Mouse (Mus musculus): Measurements from ENCODE around the gene Ankrd31. TPM values are rescaled to one million over a fixed set of nuclear protein-coding genes. Genes with fewer than 3 reads are reported as not detected.

Gene Ankrd31
- polyA plus RNA-seq, 1 experiment from 2014 or later: 0.04 TPM

DNA sequence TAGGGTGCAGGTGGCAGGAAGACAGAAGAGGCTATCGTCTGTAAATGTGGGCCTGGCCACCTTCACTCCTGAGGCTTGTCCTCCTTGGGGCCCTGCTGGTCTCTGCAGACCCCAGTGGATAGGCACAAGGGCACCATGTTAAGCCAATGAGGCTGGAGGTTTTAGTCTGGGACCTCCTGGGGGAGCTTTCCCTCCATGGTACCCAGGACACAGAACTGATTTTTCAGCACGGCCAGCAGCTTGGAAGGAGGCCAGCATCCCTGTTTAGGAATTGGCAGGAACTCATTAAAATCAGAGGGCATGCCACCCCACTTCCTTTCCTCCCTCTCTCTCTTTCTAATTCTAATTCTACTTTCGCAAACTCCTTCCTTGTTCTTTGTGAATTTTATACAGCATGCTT is 195.5 kb downstream of the Ankrd31 start:
- no peak overlapping the region for H3K27ac ChIP-seq (ENCODE audit: low read depth, low read length)
- no peak overlapping the region for H3K9ac ChIP-seq (ENCODE audit: low read depth, low read length)
- H3K9me3 ChIP-seq (ENCODE audit: control insufficient read depth): no peaks in the 10 kb centered on the region
- no peak for TF ChIP-seq CTCF (IDR thresholded peaks at IDR 0.05; ENCODE audit: low read depth)
- H3K36me3 ChIP-seq (ENCODE audit: control insufficient read depth, insufficient read depth): peaks cover 26% of the 10 kb centered on the region
- no peaks in the 10 kb centered on the region for H3K27me3 ChIP-seq (replicated peaks; ENCODE audit: control insufficient read depth, insufficient read depth, low read length)
- H3K4me3 ChIP-seq (ENCODE audit: low read depth, low read length): no peak overlapping the region
- ATAC-seq: no peak
- WGBS: 47% methylated on average over 3 of the region's 3 CpGs
- H3K4me2 ChIP-seq (replicated peaks; ENCODE audit: low read depth): no peak overlapping the region
- H3K4me1 ChIP-seq (replicated peaks; ENCODE audit: control insufficient read depth, insufficient read depth, low read length): no peaks in the 10 kb centered on the region

DNA sequence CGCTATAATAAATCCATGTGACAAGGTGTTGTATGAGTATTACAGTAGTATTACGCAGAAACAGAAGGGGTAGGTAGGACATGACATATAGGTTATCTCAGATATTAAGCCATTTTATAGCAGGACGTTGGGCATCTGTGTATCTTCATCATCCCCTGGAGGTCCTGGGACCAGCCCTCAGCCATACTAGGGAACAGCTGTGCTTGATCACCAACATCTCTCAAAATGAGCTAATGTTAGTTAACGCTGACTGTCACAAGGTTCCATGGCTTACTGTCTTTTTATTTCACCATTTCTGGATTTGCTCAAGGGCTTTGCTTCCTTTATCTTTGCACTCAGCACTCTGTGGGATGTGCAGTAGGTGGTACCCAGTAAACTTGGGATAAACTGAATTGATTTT is 197.7 kb downstream of the Ankrd31 start:
- no peak for TF ChIP-seq CTCF (IDR thresholded peaks at IDR 0.05; ENCODE audit: low read depth)
- Histone ChIP-seq H3K4me1 (replicated peaks; ENCODE audit: control insufficient read depth, insufficient read depth, low read length) (no peaks in the 10 kb centered on the region), H3K4me2 (replicated peaks; ENCODE audit: low read depth) (no peak overlapping the region), H3K4me3 (ENCODE audit: low read depth, low read length) (no peak overlapping the region), H3K27ac (ENCODE audit: low read depth, low read length) (no peak overlapping the region), H3K36me3 (ENCODE audit: control insufficient read depth, insufficient read depth) (peaks cover 33% of the 10 kb centered on the region), H3K9me3 (ENCODE audit: control insufficient read depth) (no peaks in the 10 kb centered on the region), H3K9ac (ENCODE audit: low read depth, low read length) (no peak overlapping the region), H3K27me3 (replicated peaks; ENCODE audit: control insufficient read depth, insufficient read depth, low read length) (no peaks in the 10 kb centered on the region)
- no peak for ATAC-seq
- WGBS: 84% methylated on average over 4 of the region's 4 CpGs

DNA sequence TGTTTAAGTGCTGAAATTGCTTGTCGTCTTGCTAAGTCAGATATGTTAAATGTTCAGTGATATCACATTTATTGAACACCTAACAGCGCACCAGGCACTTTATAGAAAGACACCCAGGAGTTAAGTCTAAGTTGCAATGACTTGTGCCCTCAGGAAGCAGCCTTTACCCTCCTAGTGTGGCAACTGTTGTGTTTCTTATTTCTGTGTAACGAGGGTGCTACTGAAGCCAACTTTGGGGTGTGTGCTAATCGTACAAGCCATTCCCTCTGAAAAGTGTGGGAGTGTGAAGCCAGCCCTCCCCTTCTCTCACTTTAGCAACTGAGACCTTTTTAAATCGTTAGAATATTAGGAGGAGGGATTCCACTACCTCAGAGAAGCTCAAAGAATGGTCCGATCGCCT is 199.7 kb downstream of the Ankrd31 start:
- H3K4me1 ChIP-seq (replicated peaks; ENCODE audit: control insufficient read depth, insufficient read depth, low read length): no peaks in the 10 kb centered on the region
- no peaks in the 10 kb centered on the region for H3K27me3 ChIP-seq (replicated peaks; ENCODE audit: control insufficient read depth, insufficient read depth, low read length)
- no peaks in the 10 kb centered on the region for H3K9me3 ChIP-seq (ENCODE audit: control insufficient read depth)
- no peak overlapping the region for H3K9ac ChIP-seq (ENCODE audit: low read depth, low read length)
- WGBS: 87% methylated on average over 7 of the region's 7 CpGs
- TF ChIP-seq CTCF (IDR thresholded peaks at IDR 0.05; ENCODE audit: low read depth): no peak
- no peak overlapping the region for H3K27ac ChIP-seq (ENCODE audit: low read depth, low read length)
- no peak overlapping the region for H3K4me3 ChIP-seq (ENCODE audit: low read depth, low read length)
- no peak for ATAC-seq
- no peak overlapping the region for H3K4me2 ChIP-seq (replicated peaks; ENCODE audit: low read depth)
- H3K36me3 ChIP-seq (ENCODE audit: control insufficient read depth, insufficient read depth): peaks cover 31% of the 10 kb centered on the region

DNA sequence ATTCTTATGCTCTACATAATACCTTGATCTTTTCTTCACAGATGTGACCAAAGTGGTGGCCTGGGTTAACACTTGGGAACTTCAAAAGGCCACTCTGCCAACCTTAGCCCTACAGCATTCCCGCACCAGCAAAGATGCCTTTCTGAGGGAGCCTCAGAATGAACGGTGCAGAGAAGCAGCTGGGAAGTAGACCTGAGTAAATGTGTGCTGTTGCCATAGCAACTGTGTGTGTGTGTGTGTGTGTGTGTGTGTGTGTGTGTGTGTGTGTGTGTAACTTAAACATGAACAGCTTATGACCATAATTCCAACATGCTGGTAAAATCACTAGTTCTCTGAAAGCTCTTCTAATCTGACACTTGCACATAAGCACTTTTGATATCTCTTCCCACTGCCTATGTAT is 203.8 kb downstream of the Ankrd31 start:
- H3K4me3 ChIP-seq (ENCODE audit: low read depth, low read length): no peak overlapping the region

DNA sequence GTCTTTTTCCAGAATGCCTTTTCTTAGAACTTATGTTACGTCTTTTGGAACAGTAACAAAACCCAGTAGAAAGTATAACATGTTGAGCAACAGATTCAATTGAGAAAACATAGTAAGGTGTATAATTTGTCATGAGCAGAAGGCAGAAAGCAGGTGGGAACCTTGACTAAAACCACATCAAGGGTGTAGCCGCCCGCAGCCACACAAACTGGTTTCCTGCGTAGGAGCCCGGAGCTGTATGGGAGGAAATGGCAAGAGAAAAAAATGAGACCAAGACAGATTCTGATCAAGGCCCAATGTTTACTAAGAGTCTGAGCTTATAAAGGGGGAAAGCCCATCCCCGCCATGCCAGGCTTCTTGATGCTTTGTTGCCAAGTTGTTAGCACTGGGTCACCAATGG is 208.4 kb downstream of the Ankrd31 start:
- H3K4me1 ChIP-seq (replicated peaks; ENCODE audit: control insufficient read depth, insufficient read depth, low read length): no peaks in the 10 kb centered on the region
- H3K36me3 ChIP-seq (ENCODE audit: control insufficient read depth, insufficient read depth): no peaks in the 10 kb centered on the region
- H3K9ac ChIP-seq (ENCODE audit: low read depth, low read length): no peak overlapping the region
- no peaks in the 10 kb centered on the region for H3K27me3 ChIP-seq (replicated peaks; ENCODE audit: control insufficient read depth, insufficient read depth, low read length)
- no peak overlapping the region for H3K4me2 ChIP-seq (replicated peaks; ENCODE audit: low read depth)
- TF ChIP-seq CTCF (IDR thresholded peaks at IDR 0.05; ENCODE audit: low read depth): no peak
- H3K27ac ChIP-seq (ENCODE audit: low read depth, low read length): no peak overlapping the region
- H3K9me3 ChIP-seq (ENCODE audit: control insufficient read depth): no peaks in the 10 kb centered on the region
- 79% methylated on average over 6 of the region's 6 CpGs for WGBS
- ATAC-seq: no peak
- H3K4me3 ChIP-seq (ENCODE audit: low read depth, low read length): no peak overlapping the region

More for the DNA sequence above, 203.8 kb downstream of the Ankrd31 start:
- no peak for TF ChIP-seq CTCF (IDR thresholded peaks at IDR 0.05; ENCODE audit: low read depth)
- H3K36me3 ChIP-seq (ENCODE audit: control insufficient read depth, insufficient read depth): peaks cover 18% of the 10 kb centered on the region
- H3K4me1 ChIP-seq (replicated peaks; ENCODE audit: control insufficient read depth, insufficient read depth, low read length): no peaks in the 10 kb centered on the region
- H3K27ac ChIP-seq (ENCODE audit: low read depth, low read length): no peak overlapping the region
- H3K4me2 ChIP-seq (replicated peaks; ENCODE audit: low read depth): no peak overlapping the region
- no peaks in the 10 kb centered on the region for H3K27me3 ChIP-seq (replicated peaks; ENCODE audit: control insufficient read depth, insufficient read depth, low read length)
- 36% methylated on average over 2 of the region's 2 CpGs for WGBS
- no peak; the same call in 1 of the 2 replicates for ATAC-seq
- H3K9me3 ChIP-seq (ENCODE audit: control insufficient read depth): no peaks in the 10 kb centered on the region
- no peak overlapping the region for H3K9ac ChIP-seq (ENCODE audit: low read depth, low read length)

Other genes starting within 250 kb of the Ankrd31 start
- gene Polk, start 205.7 kb upstream of the Ankrd31 start, polyA plus RNA-seq (2015; fragmentation: Nextera tagmentation; extraction: Ambion mirVana): 2.1 and 2.2 TPM in 2 replicates
- 6.8 and 8.0 TPM in 2 replicates for gene Col4a3bp, start 205.7 kb upstream of the Ankrd31 start, polyA plus RNA-seq (2015; fragmentation: Nextera tagmentation; extraction: Ambion mirVana)
- gene Hmgcr, start 77.3 kb upstream of the Ankrd31 start, polyA plus RNA-seq (2015; fragmentation: Nextera tagmentation; extraction: Ambion mirVana): 23.2 and 24.4 TPM in 2 replicates
- 6.7 and 8.0 TPM in 2 replicates for gene Gcnt4, start 176.4 kb downstream of the Ankrd31 start, polyA plus RNA-seq (2015; fragmentation: Nextera tagmentation; extraction: Ambion mirVana)